Mouse (Mus musculus) erythroblast, embryonic 14.5 days (primary cell): ENCODE results near the gene Rfpl4.

Source experiments
- GATA1 ChIP-seq: IDR thresholded peaks from 2 replicates; pipeline ENCODE4 v1.6.1; 2012; ENCODE audit warnings: low read length, inconsistent platforms, mixed read lengths
- TAL1 ChIP-seq: IDR thresholded peaks from 3 replicates; pipeline ENCODE4 v1.6.1; 2012; ENCODE audit warnings: low read length, inconsistent platforms, mixed read lengths

- no peak for TF ChIP-seq GATA1
- TF ChIP-seq TAL1 = no peak
Measured at GRCm38 (mm10) chr7:5085512-5085911, 31.2 kb downstream of the Rfpl4 start.
